Mouse (Mus musculus) liver, adult 2 months (tissue): Measurements from ENCODE around the gene Adgre5.

Experiments
- CTCF ChIP-seq: fragments of 200-500 bp; IDR thresholded peaks from 2 replicates; pipeline ENCODE4 v1.5.1; 2011; ENCODE audit warnings: low read depth, low read length, control low read depth
- POLR2A ChIP-seq: fragments of 200-500 bp; IDR thresholded peaks from 2 replicates; pipeline ENCODE4 v1.6.1; 2011; ENCODE audit warnings: low read length, control low read depth; ENCODE audit not compliant: insufficient read depth; ENCODE audit errors: extremely low read depth

GRCm38 (mm10) chr8:83774221-83774620, 33.1 kb upstream of the Adgre5 start:
- TF ChIP-seq POLR2A (no peak), CTCF (no peak)
